Mouse (Mus musculus) lung, embryonic 14.5 days (tissue): ENCODE data around the gene Dscaml1. TPM values are rescaled to one million over a fixed set of nuclear protein-coding genes. Genes with fewer than 3 reads are reported as not detected.

Experiments used
- ATAC-seq: fragments of 200-750 bp; cut with Nextera tagmentation; 2 replicates; pipeline ENCODE4 v1.8.0; 2017; ENCODE audit warnings: mild to moderate bottlenecking, moderate TSS enrichment, moderate library complexity; ENCODE audit not compliant: insufficient read depth
- DNase-seq: peaks from one replicate; pipeline ENCODE4 v3.0.0-alpha.2; 2015
- H3K27ac ChIP-seq: fragments of 300-500 bp; sonication (generic); 2 replicates; pipeline ENCODE4 v1.5.1; 2014; ENCODE audit warnings: low read depth, mild to moderate bottlenecking, moderate library complexity
- H3K27me3 ChIP-seq: fragments of 300-500 bp; sonication (generic); 2 replicates; pipeline ENCODE4 v1.6.1; 2014; ENCODE audit warnings: low read length, control low read depth; ENCODE audit not compliant: insufficient read depth
- H3K36me3 ChIP-seq: fragments of 300-500 bp; sonication (generic); 2 replicates; pipeline ENCODE4 v1.6.1; 2014; ENCODE audit warnings: control low read depth; ENCODE audit not compliant: insufficient read depth
- H3K4me1 ChIP-seq: fragments of 300-500 bp; sonication (generic); 2 replicates; pipeline ENCODE4 v1.6.1; 2014; ENCODE audit warnings: antibody characterized with exemption, control low read depth; ENCODE audit not compliant: insufficient read depth
- H3K4me2 ChIP-seq: fragments of 300-500 bp; sonication (generic); 2 replicates; pipeline ENCODE4 v1.6.1; 2014; ENCODE audit warnings: mild to moderate bottlenecking
- H3K4me3 ChIP-seq: fragments of 300-500 bp; sonication (generic); 2 replicates; pipeline ENCODE4 v1.5.1; 2014; ENCODE audit warnings: low read depth, low read length
- H3K9ac ChIP-seq: fragments of 300-500 bp; sonication (generic); 2 replicates; pipeline ENCODE4 v1.6.1; 2014
- H3K9me3 ChIP-seq: fragments of 300-500 bp; sonication (generic); 2 replicates; pipeline ENCODE4 v1.6.1; 2016; ENCODE audit warnings: low read depth, low read length, control low read depth
- CTCF ChIP-seq: IDR thresholded peaks from 2 replicates; pipeline ENCODE4 v1.5.1; 2016; ENCODE audit warnings: antibody characterized with exemption, low read depth
- WGBS: fragments of 180-500 bp; shearing (Covaris S2); extraction: QIAGEN DNeasy Blood & Tissue Kit; methylation state at CpG from one replicate; pipeline ENCODE4 v1.1.7; 2014; 5-methylcytosine and 5-hydroxymethylcytosine counted together
- polyA plus RNA-seq: library from polyadenylated mRNA; unstranded; fragments of >200 nt; fragmentation: Nextera tagmentation; extraction: Ambion mirVana; gene quantifications from 2 replicates; pipeline ENCODE4 v1.2.1, GENCODE M21; 2014

The Dscaml1 gene
- polyA plus RNA-seq, 1 experiment from 2014 or later, result 0.05 TPM

DNA sequence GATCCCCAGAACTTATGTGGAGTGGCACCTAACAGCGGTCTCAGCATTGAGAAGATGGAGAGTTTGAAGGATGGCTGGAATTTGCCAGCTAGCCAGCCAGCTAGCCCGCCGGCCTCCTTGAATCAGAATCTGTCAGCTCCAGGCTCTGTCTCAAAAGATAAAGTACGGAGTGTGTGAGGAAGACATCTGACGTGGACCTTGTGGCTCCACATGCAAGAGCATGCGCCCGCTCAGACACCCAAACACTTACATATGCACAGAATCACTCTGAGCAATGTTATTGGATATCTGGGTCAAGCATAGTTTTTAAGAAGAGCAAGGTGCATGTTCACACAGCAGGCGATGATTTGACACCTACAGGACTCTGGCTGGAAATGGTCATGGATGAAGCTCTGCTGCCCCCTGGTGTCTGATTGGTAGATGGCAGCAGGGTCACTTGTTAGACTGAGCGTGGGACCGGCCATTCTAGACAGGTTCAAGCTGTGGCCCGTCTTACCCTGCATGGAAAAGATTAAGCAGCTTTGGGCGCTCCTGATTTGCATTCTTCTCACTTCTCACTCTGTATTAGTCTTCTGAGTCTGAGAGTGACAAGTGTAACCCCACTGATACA lies 37.9 kb upstream of the Dscaml1 start:
- peaks cover 8% of the 10 kb centered on the region; the same call in 1 of the 2 replicates for H3K36me3 ChIP-seq
- whole genome bisulfite sequencing, result 31% methylated on average over 12 of the region's 12 CpGs
- H3K9me3 ChIP-seq, result no peaks in the 10 kb centered on the region
- no peaks in the 10 kb centered on the region for H3K4me1 ChIP-seq
- no peak overlapping the region for H3K9ac ChIP-seq
- H3K27me3 ChIP-seq, result no peaks in the 10 kb centered on the region
- peak; percentile 91 for DNase-seq
- ATAC-seq, result 0 out of 2 replicates have a peak, but pooled peaks have one; percentile 58
- no peak overlapping the region for H3K27ac ChIP-seq
- TF ChIP-seq CTCF, result peak; percentile 99
- no peak overlapping the region for H3K4me2 ChIP-seq
- H3K4me3 ChIP-seq, result no peak overlapping the region

- Histone ChIP-seq H3K36me3 (peaks cover 8% of the 10 kb centered on the region; the same call in 1 of the 2 replicates), H3K4me2 (no peak overlapping the region), H3K9me3 (no peaks in the 10 kb centered on the region), H3K9ac (no peak overlapping the region), H3K4me1 (no peaks in the 10 kb centered on the region), H3K27ac (no peak overlapping the region), H3K4me3 (no peak overlapping the region), H3K27me3 (no peaks in the 10 kb centered on the region)
- ATAC-seq, result no peak
- no peak for TF ChIP-seq CTCF
- WGBS, result 75% methylated on average over 8 of the region's 8 CpGs
- no peak for DNase-seq
These were observed 36.8 kb upstream of the Dscaml1 start for GRCm38 (mm10) chr9:45389596-45389995.

GRCm38 (mm10) chr9:45391299-45391698 lies 35.1 kb upstream of the Dscaml1 start:
- Histone ChIP-seq H3K27ac (no peak overlapping the region), H3K9ac (no peak overlapping the region), H3K4me2 (no peak overlapping the region), H3K36me3 (peaks cover 8% of the 10 kb centered on the region; the same call in 1 of the 2 replicates), H3K4me1 (no peaks in the 10 kb centered on the region), H3K4me3 (no peak overlapping the region), H3K9me3 (no peaks in the 10 kb centered on the region), H3K27me3 (no peaks in the 10 kb centered on the region)
- TF ChIP-seq CTCF, result no peak
- ATAC-seq (no peak), DNase-seq (no peak)
- 71% methylated on average over 7 of the region's 7 CpGs for WGBS

DNA sequence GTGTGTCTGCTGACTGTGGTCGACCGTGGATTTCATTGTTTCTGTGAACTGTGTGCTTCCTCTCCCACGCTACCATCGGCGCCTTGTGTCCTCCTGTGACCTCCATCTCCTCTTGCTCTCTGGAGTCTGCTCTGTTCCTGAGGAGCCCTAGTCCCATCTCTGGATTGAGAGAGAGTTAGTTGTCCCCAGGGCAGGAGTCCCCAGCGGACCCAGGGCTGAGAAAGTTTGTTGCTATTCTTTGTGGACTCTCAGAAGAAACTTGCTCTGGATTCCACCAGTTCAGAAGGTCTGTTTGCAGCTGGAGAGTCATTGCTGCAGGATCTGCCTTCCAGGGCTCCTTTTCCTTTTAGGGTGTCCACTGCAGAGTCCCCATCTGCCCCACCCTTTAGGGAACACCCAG lies 31.2 kb upstream of the Dscaml1 start:
- 79% methylated on average over 6 of the region's 6 CpGs for WGBS
- no peak overlapping the region for H3K27ac ChIP-seq

GRCm38 (mm10) chr9:45395796-45396195 lies 30.6 kb upstream of the Dscaml1 start:
- DNase-seq (no peak), ATAC-seq (no peak)
- H3K9ac ChIP-seq, result no peak overlapping the region
- H3K4me1 ChIP-seq, result no peaks in the 10 kb centered on the region
- no peak overlapping the region for H3K4me2 ChIP-seq
- 32% methylated on average over 3 of the region's 3 CpGs for WGBS
- H3K4me3 ChIP-seq, result no peak overlapping the region
- no peak overlapping the region for H3K27ac ChIP-seq
- peaks cover 8% of the 10 kb centered on the region; the same call in 1 of the 2 replicates for H3K36me3 ChIP-seq
- TF ChIP-seq CTCF, result no peak
- no peaks in the 10 kb centered on the region for H3K9me3 ChIP-seq
- H3K27me3 ChIP-seq, result no peaks in the 10 kb centered on the region

More for the DNA sequence above, 31.2 kb upstream of the Dscaml1 start:
- DNase-seq (no peak), ATAC-seq (no peak)
- Histone ChIP-seq H3K27me3 (no peaks in the 10 kb centered on the region), H3K4me2 (no peak overlapping the region), H3K4me3 (no peak overlapping the region), H3K9ac (no peak overlapping the region), H3K4me1 (no peaks in the 10 kb centered on the region), H3K9me3 (no peaks in the 10 kb centered on the region), H3K36me3 (peaks cover 8% of the 10 kb centered on the region; the same call in 1 of the 2 replicates)
- TF ChIP-seq CTCF, result no peak

DNA sequence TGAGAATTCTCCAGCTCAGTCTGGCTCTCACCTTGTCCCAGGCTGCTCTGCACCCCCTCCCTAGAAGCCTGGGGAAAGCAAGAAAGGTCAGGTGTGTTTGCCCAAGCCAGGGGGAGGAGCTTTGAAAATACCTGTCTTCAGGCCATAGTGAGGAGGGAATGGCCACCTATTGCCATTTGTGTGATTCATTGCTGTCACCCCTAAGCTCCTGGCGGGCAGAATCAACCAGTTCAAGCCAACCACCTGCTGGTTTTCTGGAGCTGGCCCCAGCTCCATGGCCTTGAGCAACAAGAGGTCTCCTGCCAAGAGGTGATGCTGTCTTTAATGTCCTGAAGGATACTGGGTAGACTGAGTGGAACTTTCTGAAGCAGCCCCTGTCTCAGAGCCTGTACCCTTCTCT lies 28.1 kb upstream of the Dscaml1 start:
- no peak for ATAC-seq
- H3K27ac ChIP-seq, result no peak overlapping the region
- no peak for TF ChIP-seq CTCF

GRCm38 (mm10) chr9:45399434-45399833 lies 27.0 kb upstream of the Dscaml1 start, which contains the start of gene Fxyd2:
Fxyd2 (plus strand) TSS chr9:45399669.
- DNase-seq (no peak), ATAC-seq (no peak)
- H3K9ac ChIP-seq, result no peak within 1 kb of the TSS
- no peaks in the 10 kb centered on the region; the same call in 1 of the 2 replicates for H3K36me3 ChIP-seq
- H3K9me3 ChIP-seq, result no peaks in the 10 kb centered on the region
- TF ChIP-seq CTCF, result no peak
- H3K4me1 ChIP-seq, result no peaks in the 10 kb centered on the region
- no peak within 1 kb of the TSS for H3K27ac ChIP-seq
- 75% methylated on average over 4 of the region's 4 CpGs for WGBS
- H3K4me3 ChIP-seq, result no peak within 1 kb of the TSS
- no peaks in the 10 kb centered on the region for H3K27me3 ChIP-seq
- H3K4me2 ChIP-seq, result no peak within 1 kb of the TSS

More for the DNA sequence above, 28.1 kb upstream of the Dscaml1 start:
- Histone ChIP-seq H3K4me2 (no peak overlapping the region), H3K36me3 (no peaks in the 10 kb centered on the region; the same call in 1 of the 2 replicates), H3K4me1 (no peaks in the 10 kb centered on the region), H3K4me3 (no peak overlapping the region), H3K9ac (no peak overlapping the region), H3K27me3 (no peaks in the 10 kb centered on the region), H3K9me3 (no peaks in the 10 kb centered on the region)
- 45% methylated on average over 1 of the region's 1 CpGs for WGBS
- DNase-seq, result no peak
